Mouse (Mus musculus) small intestine, adult 2 months (tissue): Measurements from ENCODE around the gene Haghl. TPM values are rescaled to one million over a fixed set of nuclear protein-coding genes. Genes with fewer than 3 reads are reported as not detected.
A peak's percentile ranks its signal among the peaks of the same experiment; 100 is the strongest.

Experiments used
- H3K27ac ChIP-seq: fragments of 200-500 bp; 2 replicates; pipeline ENCODE4 v1.5.1; 2012; ENCODE audit warnings: low read depth, low read length, control low read depth, inconsistent platforms; ENCODE audit not compliant: insufficient read depth
- H3K27me3 ChIP-seq: fragments of 200-500 bp; 2 replicates; pipeline ENCODE4 v1.6.1; 2012; ENCODE audit warnings: mild to moderate bottlenecking, moderate library complexity, low read length, inconsistent platforms; ENCODE audit not compliant: control insufficient read depth, insufficient read depth
- H3K36me3 ChIP-seq: fragments of 200-500 bp; 2 replicates; pipeline ENCODE4 v1.6.1; 2012; ENCODE audit warnings: mild to moderate bottlenecking, low read length, control low read depth, inconsistent platforms; ENCODE audit not compliant: control insufficient read depth, insufficient read depth
- H3K4me1 ChIP-seq: fragments of 200-500 bp; 2 replicates; pipeline ENCODE4 v1.6.1; 2012; ENCODE audit warnings: low read length, inconsistent platforms, mixed read lengths; ENCODE audit not compliant: control insufficient read depth, insufficient read depth, insufficient read length
- H3K4me3 ChIP-seq: fragments of 200-500 bp; 2 replicates; pipeline ENCODE4 v1.5.1; 2012; ENCODE audit warnings: low read depth, mild to moderate bottlenecking, control low read depth, inconsistent platforms, low read length, moderate library complexity
- CTCF ChIP-seq: fragments of 200-500 bp; IDR thresholded peaks from 2 replicates; pipeline ENCODE4 v1.5.1; 2012; ENCODE audit warnings: low read depth, mild to moderate bottlenecking, control low read depth, inconsistent platforms, low read length, moderate library complexity, mixed read lengths; ENCODE audit not compliant: insufficient replicate concordance, insufficient read length; ENCODE audit errors: extremely low read depth
- POLR2A ChIP-seq: fragments of 200-500 bp; IDR thresholded peaks from 2 replicates; pipeline ENCODE4 v1.6.1; 2012; ENCODE audit warnings: low read depth, mild to moderate bottlenecking, control low read depth, inconsistent platforms, low read length, moderate library complexity
- WGBS: fragments of 180-500 bp; shearing (Covaris S2); methylation state at CpG from one replicate; pipeline ENCODE4 v1.1.7; 2018; 5-methylcytosine and 5-hydroxymethylcytosine counted together
- polyA plus RNA-seq: library from polyadenylated mRNA; depleted of rRNA; stranded (reverse); fragments of >200 nt; gene quantifications from 2 replicates; pipeline ENCODE4 v1.2.3, GENCODE M21; 2012; rRNA removed

Haghl gene
- 12.7 and 25.0 TPM in 2 replicates for polyA plus RNA-seq

GRCm38 (mm10) chr17:25785281-25785745 lies at the start of gene Haghl:
Gene Haghl, minus strand, starts transcription at chr17:25785673.
- TF ChIP-seq POLR2A, result no peak
- no peak for TF ChIP-seq CTCF
- Histone ChIP-seq H3K4me1 (peaks cover 3% of the 10 kb centered on the region; the same call in 1 of the 2 replicates), H3K27me3 (no peaks in the 10 kb centered on the region), H3K36me3 (peaks cover 22% of the 10 kb centered on the region), H3K4me3 (peak within 1 kb of the TSS; percentile 67), H3K27ac (no peak within 1 kb of the TSS)
- under 1% methylated on average over 23 of the region's 23 CpGs for WGBS

- Histone ChIP-seq H3K4me3 (peak overlapping the region; percentile 80), H3K4me1 (peaks cover 52% of the 10 kb centered on the region), H3K36me3 (peaks cover 25% of the 10 kb centered on the region), H3K27ac (no peak overlapping the region), H3K27me3 (no peaks in the 10 kb centered on the region)
- TF ChIP-seq POLR2A (no peak), CTCF (no peak)
- 37% methylated on average over 12 of the region's 12 CpGs for WGBS
Measured at GRCm38 (mm10) chr17:25834595-25835222, 49.2 kb upstream of the Haghl start.

- TF ChIP-seq POLR2A, result no peak
- TF ChIP-seq CTCF, result no peak
- H3K27ac ChIP-seq, result peak overlapping the region; percentile 99
- WGBS, result 11% methylated on average over 6 of the region's 6 CpGs
- H3K4me3 ChIP-seq, result peak overlapping the region; percentile 80
- no peaks in the 10 kb centered on the region for H3K27me3 ChIP-seq
- peaks cover 21% of the 10 kb centered on the region for H3K36me3 ChIP-seq
- peaks cover 49% of the 10 kb centered on the region for H3K4me1 ChIP-seq
Measured at GRCm38 (mm10) chr17:25833961-25834594, 48.6 kb upstream of the Haghl start.

- H3K4me1 ChIP-seq, result peaks cover 52% of the 10 kb centered on the region
Measured at GRCm38 (mm10) chr17:25833291-25833663, 47.8 kb upstream of the Haghl start, which contains the start of gene Stub1. Gene Stub1, minus strand, starts transcription at chr17:25833404.

GRCm38 (mm10) chr17:25832436-25833290 lies 47.2 kb upstream of the Haghl start:
- peaks cover 54% of the 10 kb centered on the region for H3K4me1 ChIP-seq
- H3K27me3 ChIP-seq, result no peaks in the 10 kb centered on the region
- WGBS, result under 1% methylated on average over 77 of the region's 77 CpGs
- peak overlapping the region; percentile 83 for H3K4me3 ChIP-seq
- H3K36me3 ChIP-seq, result peaks cover 13% of the 10 kb centered on the region
- TF ChIP-seq POLR2A, result peak; percentile 63
- no peak for TF ChIP-seq CTCF
- peak overlapping the region; percentile 99 for H3K27ac ChIP-seq

More at GRCm38 (mm10) chr17:25833291-25833663, 47.8 kb upstream of the Haghl start, which contains the start of gene Stub1:
- H3K36me3 ChIP-seq, result peaks cover 15% of the 10 kb centered on the region
- no peaks in the 10 kb centered on the region for H3K27me3 ChIP-seq
- peak within 1 kb of the TSS; percentile 99 for H3K27ac ChIP-seq
- H3K4me3 ChIP-seq, result peak within 1 kb of the TSS; percentile 83
- TF ChIP-seq CTCF, result no peak
- TF ChIP-seq POLR2A, result peak; percentile 9; the same call in 1 of the 2 replicates
- 1% methylated on average over 24 of the region's 24 CpGs for WGBS

- Histone ChIP-seq H3K4me3 (peak overlapping the region; percentile 83), H3K27ac (peak overlapping the region; percentile 73), H3K27me3 (no peaks in the 10 kb centered on the region), H3K36me3 (peaks cover 15% of the 10 kb centered on the region), H3K4me1 (peaks cover 50% of the 10 kb centered on the region)
- TF ChIP-seq POLR2A (no peak), CTCF (no peak)
- 22% methylated on average over 21 of the region's 21 CpGs for WGBS
Measured at GRCm38 (mm10) chr17:25831451-25832281, 46.2 kb upstream of the Haghl start.
